Mouse (Mus musculus): ENCODE measurements around the gene Zswim8. TPM values are rescaled to one million over a fixed set of nuclear protein-coding genes. Genes with fewer than 3 reads are reported as not detected.

The Zswim8 gene
- total RNA-seq (2023; ENCODE audit: inconsistent age) = 193 to 211 TPM (median 204 TPM) in 4 replicates

GRCm38 (mm10) chr14:20707201-20708190, at the start of gene Zswim8:
Gene Zswim8 (plus strand): TSS chr14:20707552.

GRCm38 (mm10) chr14:20668154-20668810, 39.1 kb upstream of the Zswim8 start, which contains the start of gene Synpo2l:
Gene Synpo2l (minus strand): TSS chr14:20668354.

GRCm38 (mm10) chr14:20674064-20674833, 33.1 kb upstream of the Zswim8 start, which contains the start of gene Sec24c:
Gene Sec24c (plus strand): TSS chr14:20674308.

GRCm38 (mm10) chr14:20694884-20695760, 12.2 kb upstream of the Zswim8 start, which contains the start of gene Fut11:
Gene Fut11 (plus strand): TSS chr14:20694968.

GRCm38 (mm10) chr14:20702741-20703381, 4.5 kb upstream of the Zswim8 start, which contains the start of gene Chchd1:
Gene Chchd1 (plus strand): TSS chr14:20703006.

GRCm38 (mm10) chr14:20733952-20734774, 26.8 kb downstream of the Zswim8 start, which contains the start of gene Ndst2:
Gene Ndst2 (minus strand): TSS chr14:20734562.

Other genes starting within 250 kb of the Zswim8 start
- 44.5 to 58.3 TPM (median 51.4 TPM) in 4 replicates for gene Anxa7, start 227.4 kb upstream of the Zswim8 start, total RNA-seq (2023; ENCODE audit: inconsistent age)
- 3.6 to 5.4 TPM (median 4.4 TPM) in 4 replicates for gene Mss51, start 210.7 kb upstream of the Zswim8 start, total RNA-seq (2023; ENCODE audit: inconsistent age)
- 103 to 113 TPM (median 110 TPM) in 4 replicates for gene Ppp3cb, start 161.0 kb upstream of the Zswim8 start, total RNA-seq (2023; ENCODE audit: inconsistent age)
- 4.1 to 6.9 TPM (median 4.3 TPM) in 4 replicates for gene Usp54, start 66.5 kb upstream of the Zswim8 start, total RNA-seq (2023; ENCODE audit: inconsistent age)
- gene Myoz1, start 51.0 kb upstream of the Zswim8 start, total RNA-seq (2023; ENCODE audit: inconsistent age) = not detected in 4 replicates
- 0.16 to 0.18 TPM in 2 of 4 replicates, not detected in the others for gene Synpo2l, start 39.2 kb upstream of the Zswim8 start, total RNA-seq (2023; ENCODE audit: inconsistent age)
- gene Sec24c, start 33.2 kb upstream of the Zswim8 start, total RNA-seq (2023; ENCODE audit: inconsistent age) = 229 to 252 TPM (median 238 TPM) in 4 replicates
- 6.0 to 8.5 TPM (median 7.1 TPM) in 4 replicates for gene Fut11, start 12.6 kb upstream of the Zswim8 start, total RNA-seq (2023; ENCODE audit: inconsistent age)
- 30.7 to 45.8 TPM (median 37.1 TPM) in 4 replicates for gene Chchd1, start 4.5 kb upstream of the Zswim8 start, total RNA-seq (2023; ENCODE audit: inconsistent age)
- gene Ndst2, start 27.0 kb downstream of the Zswim8 start, total RNA-seq (2023; ENCODE audit: inconsistent age) = 43.6 to 64.0 TPM (median 51.3 TPM) in 4 replicates
- 17.5 to 27.2 TPM (median 21.8 TPM) in 4 replicates for gene Camk2g, start 86.5 kb downstream of the Zswim8 start, total RNA-seq (2023; ENCODE audit: inconsistent age)
- 1.4 to 2.9 TPM (median 2.0 TPM) in 4 replicates for gene Plau, start 129.1 kb downstream of the Zswim8 start, total RNA-seq (2023; ENCODE audit: inconsistent age)
- gene Vcl, start 221.8 kb downstream of the Zswim8 start, total RNA-seq (2023; ENCODE audit: inconsistent age) = 20.7 to 22.3 TPM (median 21.9 TPM) in 4 replicates

Data from B cell, adult (primary cell).